Mouse (Mus musculus): ENCODE results near the gene Slc2a9. TPM values are rescaled to one million over a fixed set of nuclear protein-coding genes. Genes with fewer than 3 reads are reported as not detected.
"Not testable (repeated sequence)": the region's sequence is repeated elsewhere in the genome, so short reads cannot be mapped to it uniquely, and the experiment has no call there.

The Slc2a9 gene
- total RNA-seq, 2 experiments from 2014 or later: 0.93 to 1.3 TPM

- DNase-seq (ENCODE audit: low spot score in 2 of 2): no peak
- intact Hi-C loops (cut with DNase I): no loop called here
Measured at GRCm38 (mm10) chr5:38504747-38505434, 1.9 kb upstream of the Slc2a9 start.

- DNase-seq (ENCODE audit: low spot score in 2 of 2): no peak
- intact Hi-C loops (cut with DNase I): no loop called here
Measured at GRCm38 (mm10) chr5:38504116-38504515, 1.2 kb upstream of the Slc2a9 start.

GRCm38 (mm10) chr5:38500043-38500442 lies 2.9 kb downstream of the Slc2a9 start:
- intact Hi-C loops (cut with DNase I): no loop called here
- no peak for DNase-seq (ENCODE audit: low spot score in 2 of 2)

GRCm38 (mm10) chr5:38499316-38499811 lies 3.6 kb downstream of the Slc2a9 start:
- peak; percentile 20 to 60 for DNase-seq (ENCODE audit: low spot score in 2 of 2)
- intact Hi-C loops (cut with DNase I): no loop called here

- intact Hi-C loops (cut with DNase I): no loop called here
- DNase-seq (ENCODE audit: low spot score in 2 of 2): no peak
Measured at GRCm38 (mm10) chr5:38498479-38498878, 4.5 kb downstream of the Slc2a9 start.

GRCm38 (mm10) chr5:38496491-38497057 lies 6.4 kb downstream of the Slc2a9 start:
- DNase-seq (ENCODE audit: low spot score in 2 of 2): no peak

GRCm38 (mm10) chr5:38493890-38494289 lies 9.1 kb downstream of the Slc2a9 start:
- DNase-seq (ENCODE audit: low spot score in 2 of 2): no peak
- intact Hi-C loops (cut with DNase I): no loop called here

More at GRCm38 (mm10) chr5:38496491-38497057, 6.4 kb downstream of the Slc2a9 start:
- intact Hi-C loops (cut with DNase I): no loop called here

- no peak for DNase-seq (ENCODE audit: low spot score in 2 of 2)
- intact Hi-C loops (cut with DNase I): no loop called here
Measured at GRCm38 (mm10) chr5:38491763-38492162, 11.2 kb downstream of the Slc2a9 start.

GRCm38 (mm10) chr5:38489739-38490138 lies 13.2 kb downstream of the Slc2a9 start:
- DNase-seq (ENCODE audit: low spot score in 2 of 2): no peak
- intact Hi-C loops (cut with DNase I): no loop called here

- DNase-seq (ENCODE audit: low spot score in 2 of 2): no peak
- intact Hi-C loops (cut with DNase I): no loop called here
Measured at GRCm38 (mm10) chr5:38488673-38489615, 14.0 kb downstream of the Slc2a9 start.

- intact Hi-C loops (cut with DNase I): no loop called here
- DNase-seq (ENCODE audit: low spot score in 2 of 2): no peak
Measured at GRCm38 (mm10) chr5:38488026-38488425, 14.9 kb downstream of the Slc2a9 start.

GRCm38 (mm10) chr5:38487247-38487646 lies 15.7 kb downstream of the Slc2a9 start:
- intact Hi-C loops (cut with DNase I): no loop called here
- no peak for DNase-seq (ENCODE audit: low spot score in 2 of 2)

GRCm38 (mm10) chr5:38485946-38486345 lies 17.0 kb downstream of the Slc2a9 start:
- intact Hi-C loops (cut with DNase I): no loop called here
- DNase-seq (ENCODE audit: low spot score in 2 of 2): no peak

GRCm38 (mm10) chr5:38483518-38484110 lies 19.3 kb downstream of the Slc2a9 start:
- intact Hi-C loops (cut with DNase I): no loop called here
- DNase-seq (ENCODE audit: low spot score in 2 of 2): no peak

- intact Hi-C loops (cut with DNase I): no loop called here
- no peak for DNase-seq (ENCODE audit: low spot score in 2 of 2)
Measured at GRCm38 (mm10) chr5:38480822-38481707, 21.9 kb downstream of the Slc2a9 start.

- DNase-seq (ENCODE audit: low spot score in 2 of 2): peak in 1 of 2 experiments; percentile 13
- intact Hi-C loops (cut with DNase I): no loop called here
Measured at GRCm38 (mm10) chr5:38479908-38480725, 22.8 kb downstream of the Slc2a9 start.

- intact Hi-C loops (cut with DNase I); DNase-seq (ENCODE audit: low spot score in 2 of 2): not testable (repeated sequence)
Measured at GRCm38 (mm10) chr5:38479545-38479907, 23.4 kb downstream of the Slc2a9 start.

GRCm38 (mm10) chr5:38479027-38479426 lies 23.9 kb downstream of the Slc2a9 start:
- intact Hi-C loops (cut with DNase I): no loop called here

More at GRCm38 (mm10) chr5:38479027-38479426, 23.9 kb downstream of the Slc2a9 start:
- DNase-seq (ENCODE audit: low spot score in 2 of 2): no peak
